Mouse (Mus musculus) left cerebral cortex, postnatal 36 days (tissue): ENCODE results near the gene Dpagt1. TPM values are rescaled to one million over a fixed set of nuclear protein-coding genes. Genes with fewer than 3 reads are reported as not detected.
"Not testable (repeated sequence)": the region's sequence is repeated elsewhere in the genome, so short reads cannot be mapped to it uniquely, and the experiment has no call there.

Experiments used
- DNase-seq, 2 experiments: peaks; one replicate each; pipeline ENCODE4 v3.0.0; 2021 to 2022; ENCODE audit warnings: low spot score in 2 of 2, mixed read lengths in 1 of 2
- intact Hi-C: fragments of 180-260 bp; cut with DNase I; formaldehyde crosslinking; loops from one replicate; pipeline ENCODE4 v1.15.1; 2025
- total RNA-seq, 2 experiments: library from RNA; stranded (reverse); gene quantifications; 2 replicates each; pipeline ENCODE4 v1.2.3; 2021

Dpagt1 gene
- total RNA-seq, 2 experiments from 2014 or later, result 12.3 to 15.8 TPM

- intact Hi-C loops, result no loop called here
- DNase-seq, result no peak
Measured at GRCm38 (mm10) chr9:44317452-44317851, 8.4 kb upstream of the Dpagt1 start.

GRCm38 (mm10) chr9:44318076-44318825, 7.6 kb upstream of the Dpagt1 start:
- DNase-seq, result no peak
- intact Hi-C loops, result no loop called here

- intact Hi-C loops, result no loop called here
- no peak for DNase-seq
Measured at GRCm38 (mm10) chr9:44318826-44319095, 7.1 kb upstream of the Dpagt1 start.

- peak in 1 of 2 experiments; percentile 52 for DNase-seq
Measured at GRCm38 (mm10) chr9:44319105-44319886, 6.5 kb upstream of the Dpagt1 start.

GRCm38 (mm10) chr9:44319887-44320798, 5.7 kb upstream of the Dpagt1 start, which contains the start of gene C2cd2l:
C2cd2l (minus strand) TSS chr9:44320285.
- intact Hi-C loops, result no loop called here

More at GRCm38 (mm10) chr9:44319105-44319886, 6.5 kb upstream of the Dpagt1 start:
- intact Hi-C loops, result no loop called here

GRCm38 (mm10) chr9:44320799-44321133, 5.1 kb upstream of the Dpagt1 start:
- peak in 1 of 2 experiments; percentile 57 for DNase-seq
- intact Hi-C loops, result no loop called here

More at GRCm38 (mm10) chr9:44319887-44320798, 5.7 kb upstream of the Dpagt1 start, which contains the start of gene C2cd2l:
- DNase-seq, result peak; percentile 88 to 90

- intact Hi-C loops, DNase-seq: not testable (repeated sequence)
Measured at GRCm38 (mm10) chr9:44323656-44324055, 2.2 kb upstream of the Dpagt1 start.

- intact Hi-C loops, result no loop called here
- no peak for DNase-seq
Measured at GRCm38 (mm10) chr9:44324147-44324546, 1.7 kb upstream of the Dpagt1 start.

- intact Hi-C loops, DNase-seq: not testable (repeated sequence)
Measured at GRCm38 (mm10) chr9:44325032-44325767, 619 bp upstream of the Dpagt1 start.

- intact Hi-C loops, result no loop called here
- peak; percentile 85 to 88 for DNase-seq
Measured at GRCm38 (mm10) chr9:44326371-44327063, 698 bp downstream of the Dpagt1 start.

- intact Hi-C loops, result no loop called here
Measured at GRCm38 (mm10) chr9:44327064-44327711, 1.4 kb downstream of the Dpagt1 start.

GRCm38 (mm10) chr9:44327926-44328325, 2.1 kb downstream of the Dpagt1 start:
- DNase-seq, result no peak
- intact Hi-C loops, result no loop called here

More at GRCm38 (mm10) chr9:44327064-44327711, 1.4 kb downstream of the Dpagt1 start:
- no peak for DNase-seq

- intact Hi-C loops, result loop anchor here (10.0 kb wide), 1 partner anchor 96 kb away; the partner anchor contains the start of gene Cbl
- no peak for DNase-seq
Measured at GRCm38 (mm10) chr9:44330736-44331135, 4.9 kb downstream of the Dpagt1 start.

- no peak for DNase-seq
- intact Hi-C loops, result loop anchor here (10.0 kb wide), 1 partner anchor 98 kb away; the partner anchor contains the start of gene Cbl
Measured at GRCm38 (mm10) chr9:44332918-44333638, 7.3 kb downstream of the Dpagt1 start.

GRCm38 (mm10) chr9:44334396-44335330, 8.8 kb downstream of the Dpagt1 start, which contains the start of gene H2afx:
H2afx (plus strand) TSS chr9:44334694.
- intact Hi-C loops, result loop anchor here (10.0 kb wide), 1 partner anchor 100 kb away; the partner anchor contains the start of gene Cbl
- DNase-seq, result peak; percentile 96 to 98
